ENCODE assay signal across 32 mouse cellular contexts in genomic region chr12:86331248-86331647, GRCm38 (mm10). TPM values are rescaled to one million over a fixed set of nuclear protein-coding genes. Genes with fewer than 3 reads are reported as not detected.
DNase-seq lines count a peak whose midpoint lies in the region; ATAC-seq and TF ChIP-seq lines count a peak whose summit lies in the region.
"Had no signal": no experiment of that assay in that cellular context is flagged by ENCODE, and none has a peak within 500 bp of the region (broad histone marks: within the 10 kb centered on the region; RNA-seq: fewer than 3 reads in every experiment).

No protein-coding gene starts in this region.

- no peaks in the 10 kb centered on the region for H3K36me3 ChIP-seq in forebrain, postnatal 0 days (ENCODE audit: insufficient read depth)
- no peaks in the 10 kb centered on the region for H3K36me3 ChIP-seq in forebrain, embryonic 12.5 days (replicated peaks)
- H3K36me3 ChIP-seq in midbrain, embryonic 11.5 days (ENCODE audit: control insufficient read depth, insufficient read depth, low read length), result no peaks in the 10 kb centered on the region
- no peaks in the 10 kb centered on the region for H3K36me3 ChIP-seq in midbrain, embryonic 10.5 days
- H3K36me3 ChIP-seq in E14TG2a.4 (ENCODE audit: insufficient read depth, low read length), result no peaks in the 10 kb centered on the region
- H3K36me3 ChIP-seq in neural tube, embryonic 14.5 days (ENCODE audit: control insufficient read depth, insufficient read depth, low read length), result no peaks in the 10 kb centered on the region
- H3K36me3 ChIP-seq: embryonic facial prominence, embryonic 13.5 days; forebrain, embryonic 10.5 days; kidney, embryonic 15.5 days; limb, embryonic 12.5 days; liver, embryonic 15.5 days had no signal

- TF ChIP-seq CTCF in forebrain, postnatal 0 days (IDR thresholded peaks at IDR 0.05; ENCODE audit: low read depth), result no peak
- no peak for TF ChIP-seq CTCF in E14TG2a.4 (conservative IDR thresholded peaks at IDR 0.05; ENCODE audit: low read length)

- no peak overlapping the region for H3K9ac ChIP-seq in forebrain, postnatal 0 days
- H3K9ac ChIP-seq in forebrain, embryonic 12.5 days, result no peak overlapping the region
- no peak overlapping the region for H3K9ac ChIP-seq in midbrain, embryonic 11.5 days (ENCODE audit: low read length)
- H3K9ac ChIP-seq in neural tube, embryonic 14.5 days (replicated peaks; ENCODE audit: low read depth, low read length), result no peak overlapping the region
- H3K9ac ChIP-seq: embryonic facial prominence, embryonic 13.5 days; kidney, embryonic 15.5 days; limb, embryonic 12.5 days; liver, embryonic 15.5 days; lung, embryonic 14.5 days had no signal

- H3K27me3 ChIP-seq in forebrain, postnatal 0 days (ENCODE audit: insufficient read depth, low read length), result no peaks in the 10 kb centered on the region
- H3K27me3 ChIP-seq in forebrain, embryonic 12.5 days, result peaks cover 16% of the 10 kb centered on the region; the same call in 1 of the 2 replicates
- H3K27me3 ChIP-seq in midbrain, embryonic 11.5 days (ENCODE audit: control insufficient read depth, insufficient read depth, low read length), result no peaks in the 10 kb centered on the region
- peaks cover 7% of the 10 kb centered on the region for H3K27me3 ChIP-seq in midbrain, embryonic 10.5 days (ENCODE audit: low read depth, poor library complexity, severe bottlenecking)
- peaks cover 26% of the 10 kb centered on the region for H3K27me3 ChIP-seq in E14TG2a.4 (ENCODE audit: insufficient read depth, low read length)
- no peaks in the 10 kb centered on the region for H3K27me3 ChIP-seq in neural tube, embryonic 14.5 days (ENCODE audit: control insufficient read depth, insufficient read depth, low read length)
- H3K27me3 ChIP-seq: embryonic facial prominence, embryonic 13.5 days; kidney, embryonic 15.5 days; limb, embryonic 12.5 days; liver, embryonic 15.5 days had no signal

- H3K27ac ChIP-seq in forebrain, postnatal 0 days (ENCODE audit: low read depth, low read length), result no peak overlapping the region
- no peak overlapping the region for H3K27ac ChIP-seq in forebrain, embryonic 12.5 days
- H3K27ac ChIP-seq in midbrain, embryonic 11.5 days (ENCODE audit: low read depth, low read length), result no peak overlapping the region
- no peak overlapping the region for H3K27ac ChIP-seq in midbrain, embryonic 10.5 days (replicated peaks)
- no peak overlapping the region for H3K27ac ChIP-seq in neural tube, embryonic 14.5 days (ENCODE audit: low read depth, low read length)
- H3K27ac ChIP-seq: embryonic facial prominence, embryonic 13.5 days; forebrain, embryonic 10.5 days; kidney, embryonic 15.5 days; left cerebral cortex, adult 2 months; limb, embryonic 12.5 days; liver, embryonic 15.5 days; stomach, postnatal 0 days had no signal

- no peak for DNase-seq in forebrain, postnatal 0 days
- DNase-seq in midbrain, embryonic 11.5 days (ENCODE audit: low spot score, missing footprints), result peak; percentile 53
- DNase-seq in midbrain, embryonic 10.5 days (ENCODE audit: low spot score), result no peak
- DNase-seq in urinary bladder, adult 2 months (ENCODE audit: low spot score), result no peak
- no peak for DNase-seq in cerebellum, adult 9-11 months
- DNase-seq: adrenal gland, postnatal 10 days; cerebellum, adult 8-10 months; cerebellum, postnatal 36 days; gastrocnemius, postnatal 25 days; heart, adult 11 months; heart, postnatal 4 days; kidney, adult 18-20 months; kidney, postnatal 25 days; lung, embryonic 14.5 days; lung, postnatal 14 days; right cerebral cortex, adult 18-20 months; right cerebral cortex, postnatal 4 days; thymus, adult 18-20 months; thymus, postnatal 25 days had no signal

- H3K9me3 ChIP-seq in forebrain, postnatal 0 days (ENCODE audit: low read length), result no peaks in the 10 kb centered on the region
- peaks cover 5% of the 10 kb centered on the region; the same call in 1 of the 2 replicates for H3K9me3 ChIP-seq in forebrain, embryonic 12.5 days
- no peaks in the 10 kb centered on the region; the same call in 1 of the 2 replicates for H3K9me3 ChIP-seq in midbrain, embryonic 11.5 days (ENCODE audit: control insufficient read depth, low read length)
- H3K9me3 ChIP-seq in midbrain, embryonic 10.5 days (replicated peaks), result no peaks in the 10 kb centered on the region
- H3K9me3 ChIP-seq in E14TG2a.4 (ENCODE audit: low read length), result no peaks in the 10 kb centered on the region
- H3K9me3 ChIP-seq in neural tube, embryonic 14.5 days (ENCODE audit: control insufficient read depth, low read length), result no peaks in the 10 kb centered on the region
- H3K9me3 ChIP-seq: embryonic facial prominence, embryonic 13.5 days; forebrain, embryonic 10.5 days; kidney, embryonic 15.5 days; limb, embryonic 12.5 days; liver, embryonic 15.5 days had no signal

- H3K4me3 ChIP-seq in forebrain, postnatal 0 days (ENCODE audit: low read depth, low read length), result no peak overlapping the region
- H3K4me3 ChIP-seq in forebrain, embryonic 12.5 days (replicated peaks), result no peak overlapping the region
- no peak overlapping the region for H3K4me3 ChIP-seq in midbrain, embryonic 11.5 days (ENCODE audit: low read depth, low read length)
- H3K4me3 ChIP-seq in midbrain, embryonic 10.5 days, result no peak overlapping the region
- H3K4me3 ChIP-seq in E14TG2a.4 (replicated peaks; ENCODE audit: low read length), result peak overlapping the region; percentile 11
- H3K4me3 ChIP-seq in neural tube, embryonic 14.5 days (ENCODE audit: low read depth, low read length), result no peak overlapping the region
- H3K4me3 ChIP-seq: embryonic facial prominence, embryonic 13.5 days; forebrain, embryonic 10.5 days; kidney, embryonic 15.5 days; left cerebral cortex, adult 2 months; limb, embryonic 12.5 days; liver, embryonic 15.5 days had no signal

- ATAC-seq in forebrain, postnatal 0 days, result no peak
- ATAC-seq in forebrain, embryonic 12.5 days (ENCODE audit: low FRiP score), result no peak
- ATAC-seq in midbrain, embryonic 11.5 days (ENCODE audit: low FRiP score), result no peak
- ATAC-seq in neural tube, embryonic 14.5 days (ENCODE audit: low read depth), result 0 out of 2 replicates have a peak, but pooled peaks have one; percentile 52
- ATAC-seq: Patski had no signal

- no peaks in the 10 kb centered on the region for H3K4me1 ChIP-seq in forebrain, postnatal 0 days (ENCODE audit: insufficient read depth)
- peaks cover 22% of the 10 kb centered on the region for H3K4me1 ChIP-seq in forebrain, embryonic 12.5 days
- peaks cover 4% of the 10 kb centered on the region; the same call in 1 of the 2 replicates for H3K4me1 ChIP-seq in midbrain, embryonic 11.5 days (ENCODE audit: control insufficient read depth, insufficient read depth, low read length)
- peaks cover 24% of the 10 kb centered on the region for H3K4me1 ChIP-seq in midbrain, embryonic 10.5 days
- H3K4me1 ChIP-seq in E14TG2a.4 (replicated peaks; ENCODE audit: low read depth, low read length), result peaks cover 26% of the 10 kb centered on the region
- peaks cover 9% of the 10 kb centered on the region; the same call in 1 of the 2 replicates for H3K4me1 ChIP-seq in neural tube, embryonic 14.5 days (ENCODE audit: control insufficient read depth, insufficient read depth, low read length)
- H3K4me1 ChIP-seq: kidney, embryonic 15.5 days; liver, embryonic 15.5 days had no signal

- WGBS in forebrain, postnatal 0 days, result 37% methylated on average over 10 of the region's 10 CpGs
- 34% methylated on average over 10 of the region's 10 CpGs for WGBS in forebrain, embryonic 12.5 days
- 57% methylated on average over 10 of the region's 10 CpGs for WGBS in midbrain, embryonic 11.5 days
- WGBS in midbrain, embryonic 10.5 days, result 65% methylated on average over 10 of the region's 10 CpGs
- 32% methylated on average over 10 of the region's 10 CpGs for WGBS in neural tube, embryonic 14.5 days

- H3K4me2 ChIP-seq in forebrain, postnatal 0 days (ENCODE audit: low read depth), result peak overlapping the region; percentile 5; the same call in 1 of the 2 replicates
- no peak overlapping the region for H3K4me2 ChIP-seq in forebrain, embryonic 12.5 days
- no peak overlapping the region for H3K4me2 ChIP-seq in midbrain, embryonic 11.5 days
- H3K4me2 ChIP-seq in neural tube, embryonic 14.5 days (ENCODE audit: low read depth, low read length), result peak overlapping the region; percentile 18; the same call in 1 of the 2 replicates
- H3K4me2 ChIP-seq: embryonic facial prominence, embryonic 13.5 days; heart, embryonic 11.5 days; kidney, embryonic 15.5 days; limb, embryonic 12.5 days; liver, embryonic 15.5 days; lung, embryonic 14.5 days had no signal

RNA-seq across cellular contexts. Expression of gene Esrrb, which starts 29.7 kb away (rescaled TPM):
- 0.62 and 0.86 TPM in 2 replicates for total RNA-seq in forebrain, postnatal 0 days (2014; rRNA removed)
- polyA plus RNA-seq in forebrain, postnatal 0 days (2015; fragmentation: Nextera tagmentation; extraction: Ambion mirVana), result 0.24 and 0.48 TPM in 2 replicates
- 0.21 and 0.41 TPM in 2 replicates for polyA plus RNA-seq in forebrain, embryonic 12.5 days (2016; fragmentation: Nextera tagmentation; extraction: Ambion mirVana)
- polyA plus RNA-seq in midbrain, embryonic 11.5 days (2014; fragmentation: Nextera tagmentation; extraction: Ambion mirVana), result 1.00 and 1.3 TPM in 2 replicates
- 0.28 and 0.47 TPM in 2 replicates for polyA plus RNA-seq in midbrain, embryonic 10.5 days (2016; fragmentation: Nextera tagmentation; extraction: Ambion mirVana)
- 2.7 and 3.7 TPM in 2 replicates for polyA plus RNA-seq in neural tube, embryonic 14.5 days (2014; fragmentation: Nextera tagmentation; extraction: Ambion mirVana)
- 0.01 and 0.04 TPM in 2 replicates for polyA plus RNA-seq in urinary bladder, adult 2 months (2012; rRNA removed)
- total RNA-seq: MEL had no signal

Comparison
In these comparisons a context has a peak if more than half of its experiments do, and no peak if none do; other contexts are left out.
1. H3K4me2 ChIP-seq: peak in forebrain, postnatal 0 days (single experiment) and neural tube, embryonic 14.5 days (single experiment); none in forebrain, embryonic 12.5 days (single experiment) and midbrain, embryonic 11.5 days (single experiment).